Mouse (Mus musculus): ENCODE results near the gene Pcbp4.

- TF ChIP-seq CTCF (IDR thresholded peaks at IDR 0.05; ENCODE audit: borderline replicate concordance, control insufficient read depth, extremely low read depth, insufficient read depth, low read length, poor library complexity), result no peak
- no peak for TF ChIP-seq POLR2A (IDR thresholded peaks at IDR 0.05; ENCODE audit: control insufficient read depth, extremely low read depth, insufficient read depth, low read length, poor library complexity)
Observed at GRCm38 (mm10) chr9:106406443-106407078, 46.5 kb upstream of the Pcbp4 start.

All from thymus, adult 2 months (tissue).